Mouse (Mus musculus) small intestine, adult 2 months (tissue): ENCODE results near the gene Mtfr1l. TPM values are rescaled to one million over a fixed set of nuclear protein-coding genes. Genes with fewer than 3 reads are reported as not detected.
A peak's percentile ranks its signal among the peaks of the same experiment; 100 is the strongest.
"Not testable (repeated sequence)": the region's sequence is repeated elsewhere in the genome, so short reads cannot be mapped to it uniquely, and the experiment has no call there.

Experiments
- H3K27ac ChIP-seq: fragments of 200-500 bp; 2 replicates; pipeline ENCODE4 v1.5.1; 2012; ENCODE audit warnings: low read depth, low read length, control low read depth, inconsistent platforms; ENCODE audit not compliant: insufficient read depth
- H3K27me3 ChIP-seq: fragments of 200-500 bp; 2 replicates; pipeline ENCODE4 v1.6.1; 2012; ENCODE audit warnings: mild to moderate bottlenecking, moderate library complexity, low read length, inconsistent platforms; ENCODE audit not compliant: control insufficient read depth, insufficient read depth
- H3K36me3 ChIP-seq: fragments of 200-500 bp; 2 replicates; pipeline ENCODE4 v1.6.1; 2012; ENCODE audit warnings: mild to moderate bottlenecking, low read length, control low read depth, inconsistent platforms; ENCODE audit not compliant: control insufficient read depth, insufficient read depth
- H3K4me1 ChIP-seq: fragments of 200-500 bp; 2 replicates; pipeline ENCODE4 v1.6.1; 2012; ENCODE audit warnings: low read length, inconsistent platforms, mixed read lengths; ENCODE audit not compliant: control insufficient read depth, insufficient read depth, insufficient read length
- H3K4me3 ChIP-seq: fragments of 200-500 bp; 2 replicates; pipeline ENCODE4 v1.5.1; 2012; ENCODE audit warnings: low read depth, mild to moderate bottlenecking, control low read depth, inconsistent platforms, low read length, moderate library complexity
- CTCF ChIP-seq: fragments of 200-500 bp; IDR thresholded peaks from 2 replicates; pipeline ENCODE4 v1.5.1; 2012; ENCODE audit warnings: low read depth, mild to moderate bottlenecking, control low read depth, inconsistent platforms, low read length, moderate library complexity, mixed read lengths; ENCODE audit not compliant: insufficient replicate concordance, insufficient read length; ENCODE audit errors: extremely low read depth
- POLR2A ChIP-seq: fragments of 200-500 bp; IDR thresholded peaks from 2 replicates; pipeline ENCODE4 v1.6.1; 2012; ENCODE audit warnings: low read depth, mild to moderate bottlenecking, control low read depth, inconsistent platforms, low read length, moderate library complexity
- WGBS: fragments of 180-500 bp; shearing (Covaris S2); methylation state at CpG from one replicate; pipeline ENCODE4 v1.1.7; 2018; 5-methylcytosine and 5-hydroxymethylcytosine counted together
- polyA plus RNA-seq: library from polyadenylated mRNA; depleted of rRNA; stranded (reverse); fragments of >200 nt; gene quantifications from 2 replicates; pipeline ENCODE4 v1.2.3, GENCODE M21; 2012

Mtfr1l gene
- polyA plus RNA-seq, 1 experiment = 55.7 TPM

GRCm38 (mm10) chr4:134497223-134497622 is 38.0 kb downstream of the Mtfr1l start:
- Histone ChIP-seq H3K4me1 (peaks cover 38% of the 10 kb centered on the region), H3K27ac (peak overlapping the region; percentile 56), H3K36me3 (no peaks in the 10 kb centered on the region), H3K4me3 (peak overlapping the region; percentile 72), H3K27me3 (no peaks in the 10 kb centered on the region)
- whole genome bisulfite sequencing = 6% methylated on average over 6 of the region's 6 CpGs
- no peak for TF ChIP-seq CTCF
- no peak for TF ChIP-seq POLR2A

GRCm38 (mm10) chr4:134496595-134497210 is 38.5 kb downstream of the Mtfr1l start, which contains the start of gene Paqr7:
TSS of gene Paqr7 (plus strand) at chr4:134496697.
- TF ChIP-seq CTCF (no peak), POLR2A (peak; percentile 73)
- Histone ChIP-seq H3K4me1 (peaks cover 39% of the 10 kb centered on the region), H3K27me3 (no peaks in the 10 kb centered on the region), H3K36me3 (no peaks in the 10 kb centered on the region), H3K27ac (peak within 1 kb of the TSS; percentile 56), H3K4me3 (peak within 1 kb of the TSS; percentile 72)
- 6% methylated on average over 35 of the region's 35 CpGs for WGBS

- Histone ChIP-seq H3K4me3 (no peak overlapping the region), H3K27me3 (no peaks in the 10 kb centered on the region), H3K27ac (peak overlapping the region; percentile 60), H3K36me3 (no peaks in the 10 kb centered on the region), H3K4me1 (peaks cover 44% of the 10 kb centered on the region)
- 76% methylated on average over 5 of the region's 5 CpGs for WGBS
- TF ChIP-seq CTCF (no peak), POLR2A (no peak)
Observed at GRCm38 (mm10) chr4:134495546-134495923, 39.7 kb downstream of the Mtfr1l start.

- peak overlapping the region; percentile 60 for H3K27ac ChIP-seq
- TF ChIP-seq CTCF = no peak
- TF ChIP-seq POLR2A = no peak
Observed at GRCm38 (mm10) chr4:134494780-134495545, 40.2 kb downstream of the Mtfr1l start.

GRCm38 (mm10) chr4:134494161-134494560 is 41.0 kb downstream of the Mtfr1l start:
- not testable (repeated sequence) for H3K27me3 ChIP-seq, H3K36me3 ChIP-seq, H3K27ac ChIP-seq, H3K4me3 ChIP-seq
- 93% methylated on average over 6 of the region's 6 CpGs for WGBS
- H3K4me1 ChIP-seq = peaks cover 53% of the 10 kb centered on the region

More at GRCm38 (mm10) chr4:134494780-134495545, 40.2 kb downstream of the Mtfr1l start:
- Histone ChIP-seq H3K4me3 (no peak overlapping the region), H3K4me1 (peaks cover 46% of the 10 kb centered on the region), H3K27me3 (no peaks in the 10 kb centered on the region), H3K36me3 (no peaks in the 10 kb centered on the region)
- 53% methylated on average over 16 of the region's 16 CpGs for WGBS

GRCm38 (mm10) chr4:134491716-134492115 is 43.5 kb downstream of the Mtfr1l start:
- peaks cover 45% of the 10 kb centered on the region for H3K4me1 ChIP-seq
- no peak overlapping the region for H3K4me3 ChIP-seq
- H3K27me3 ChIP-seq = no peaks in the 10 kb centered on the region
- TF ChIP-seq CTCF (no peak), POLR2A (no peak)
- WGBS = 16% methylated on average over 6 of the region's 6 CpGs
- H3K27ac ChIP-seq = peak overlapping the region; percentile 67
- no peaks in the 10 kb centered on the region for H3K36me3 ChIP-seq

- peak overlapping the region; percentile 56 for H3K27ac ChIP-seq
- H3K4me1 ChIP-seq = peaks cover 40% of the 10 kb centered on the region
- H3K36me3 ChIP-seq = no peaks in the 10 kb centered on the region
- WGBS = 32% methylated on average over 11 of the region's 11 CpGs
- H3K4me3 ChIP-seq = no peak overlapping the region
- TF ChIP-seq CTCF (no peak), POLR2A (no peak)
- H3K27me3 ChIP-seq = no peaks in the 10 kb centered on the region
Observed at GRCm38 (mm10) chr4:134489986-134490665, 45.1 kb downstream of the Mtfr1l start.
